Mouse (Mus musculus): ENCODE measurements around the gene Katna1. TPM values are rescaled to one million over a fixed set of nuclear protein-coding genes. Genes with fewer than 3 reads are reported as not detected.
A peak's percentile ranks its signal among the peaks of the same experiment; 100 is the strongest.

Katna1 gene
- polyA plus RNA-seq, 1 experiment, result 13.6 TPM

- no peak for DNase-seq (ENCODE audit: extremely low spot score in 1 of 2, low spot score in 1 of 2)
Measured at GRCm38 (mm10) chr10:7778361-7778760, 52.6 kb downstream of the Katna1 start.

- no peak for DNase-seq (ENCODE audit: extremely low spot score in 1 of 2, low spot score in 1 of 2)
Measured at GRCm38 (mm10) chr10:7779751-7780237, 54.0 kb downstream of the Katna1 start.

- DNase-seq (ENCODE audit: extremely low spot score in 1 of 2, low spot score in 1 of 2), result peak; percentile 52 to 85
Measured at GRCm38 (mm10) chr10:7780238-7781176, 54.7 kb downstream of the Katna1 start.

GRCm38 (mm10) chr10:7781214-7781613 is 55.4 kb downstream of the Katna1 start:
- DNase-seq (ENCODE audit: extremely low spot score in 1 of 2, low spot score in 1 of 2), result no peak

- DNase-seq (ENCODE audit: extremely low spot score in 1 of 2, low spot score in 1 of 2), result no peak
Measured at GRCm38 (mm10) chr10:7787319-7787718, 61.5 kb downstream of the Katna1 start.

- no peak for DNase-seq (ENCODE audit: extremely low spot score in 1 of 2, low spot score in 1 of 2)
Measured at GRCm38 (mm10) chr10:7792254-7792750, 66.5 kb downstream of the Katna1 start.

- peak; percentile 72 to 91 for DNase-seq (ENCODE audit: extremely low spot score in 1 of 2, low spot score in 1 of 2)
Measured at GRCm38 (mm10) chr10:7792751-7793385, 67.1 kb downstream of the Katna1 start, which contains the start of the genes Ginm1 and Ppil4. TSS of gene Ginm1 (minus strand) at chr10:7792824. TSS of gene Ppil4 (plus strand) at chr10:7792891.

- no peak for DNase-seq (ENCODE audit: extremely low spot score in 1 of 2, low spot score in 1 of 2)
Measured at GRCm38 (mm10) chr10:7801258-7801657, 75.5 kb downstream of the Katna1 start.

GRCm38 (mm10) chr10:7802519-7803140 is 76.8 kb downstream of the Katna1 start:
- DNase-seq (ENCODE audit: extremely low spot score in 1 of 2, low spot score in 1 of 2), result no peak

- DNase-seq (ENCODE audit: extremely low spot score in 1 of 2, low spot score in 1 of 2), result peak in 1 of 2 experiments; percentile 83
Measured at GRCm38 (mm10) chr10:7809937-7810336, 84.1 kb downstream of the Katna1 start.

Other genes with a start within 250 kb of the Katna1 start
- 113 TPM in 2 replicates for gene Lrp11, start 136.2 kb upstream of the Katna1 start, polyA plus RNA-seq (2012; rRNA removed)
- 6.7 and 7.7 TPM in 2 replicates for gene Nup43, start 58.5 kb upstream of the Katna1 start, polyA plus RNA-seq (2012; rRNA removed)
- 122 and 128 TPM in 2 replicates for gene Pcmt1, start 44.9 kb upstream of the Katna1 start, polyA plus RNA-seq (2012; rRNA removed)
- 18.0 and 19.2 TPM in 2 replicates for gene Lats1, start 44.8 kb upstream of the Katna1 start, polyA plus RNA-seq (2012; rRNA removed)
- 28.7 and 32.4 TPM in 2 replicates for gene Ginm1, start 66.8 kb downstream of the Katna1 start, polyA plus RNA-seq (2012; rRNA removed)
- 24.8 and 27.9 TPM in 2 replicates for gene Ppil4, start 66.9 kb downstream of the Katna1 start, polyA plus RNA-seq (2012; rRNA removed)
- 0.15 and 0.22 TPM in 2 replicates for gene Zc3h12d, start 106.5 kb downstream of the Katna1 start, polyA plus RNA-seq (2012; rRNA removed)
- gene Tab2, start 230.2 kb downstream of the Katna1 start, polyA plus RNA-seq (2012; rRNA removed), result 39.6 and 43.5 TPM in 2 replicates

All from frontal cortex, adult 2 months (tissue).